Mouse (Mus musculus) liver, postnatal 0 days (tissue): ENCODE data around the gene Bahcc1.

Experiments
- CTCF ChIP-seq: sonication (generic); IDR thresholded peaks from 2 replicates; pipeline ENCODE4 v1.5.1; 2016; ENCODE audit warnings: antibody characterized with exemption, low read depth
- EP300 ChIP-seq: IDR thresholded peaks from 2 replicates; pipeline ENCODE4 v1.6.1; 2016; ENCODE audit warnings: antibody characterized with exemption, low read depth, mild to moderate bottlenecking

DNA sequence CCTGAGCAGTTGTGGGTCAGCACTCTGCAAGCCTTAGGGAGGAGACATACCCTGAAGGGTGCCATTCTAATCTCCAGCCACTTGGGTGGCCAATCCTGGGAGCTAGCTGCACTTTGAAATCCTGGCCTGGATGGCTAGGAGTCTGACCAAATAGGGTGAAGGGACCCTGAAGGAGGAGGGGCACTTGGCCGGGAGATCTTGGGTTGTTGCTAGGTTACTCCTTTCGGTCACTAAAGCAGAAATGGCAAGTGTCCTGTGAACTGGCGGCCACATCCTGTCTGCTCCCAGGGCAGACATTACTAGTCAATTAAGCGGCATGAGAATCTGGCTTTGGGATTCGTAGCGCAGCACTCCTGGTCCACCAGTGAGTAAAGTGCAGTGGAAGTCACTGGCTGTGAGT lies 31.3 kb downstream of the Bahcc1 start:
- TF ChIP-seq CTCF, result no peak
- TF ChIP-seq EP300, result no peak
